Mouse (Mus musculus): Measurements from ENCODE around the gene Ptprk. TPM values are rescaled to one million over a fixed set of nuclear protein-coding genes. Genes with fewer than 3 reads are reported as not detected.

Ptprk gene
- polyA plus RNA-seq, 1 experiment from 2014 or later = 15.2 TPM

DNA sequence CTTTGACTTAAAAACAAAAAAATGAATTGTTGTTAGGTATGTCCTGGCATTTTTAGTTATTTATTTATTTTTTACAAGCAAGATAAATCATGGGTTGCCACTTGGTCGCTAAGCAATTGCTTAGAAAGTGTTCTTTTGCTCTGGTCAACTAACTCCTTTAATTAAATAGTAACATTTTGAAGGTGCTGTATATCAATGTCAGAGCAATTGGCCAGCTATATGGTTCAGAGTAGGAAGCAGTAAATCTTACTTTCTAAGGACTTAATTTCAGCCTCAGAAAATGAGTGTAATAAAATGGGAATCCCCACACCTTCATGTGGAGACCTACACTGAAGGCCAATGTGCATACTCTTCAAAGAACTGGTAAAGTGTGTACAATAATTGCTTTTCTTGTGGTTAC lies 300.3 kb downstream of the Ptprk start:
- no peak overlapping the region for H3K27ac ChIP-seq (ENCODE audit: low read depth, low read length)
- H3K9me3 ChIP-seq (ENCODE audit: control insufficient read depth, low read length) = no peaks in the 10 kb centered on the region
- no peak for ATAC-seq (replicated peaks; ENCODE audit: low FRiP score)
- H3K4me1 ChIP-seq (replicated peaks; ENCODE audit: control insufficient read depth, insufficient read depth, low read length) = no peaks in the 10 kb centered on the region
- no peak overlapping the region for H3K4me3 ChIP-seq (ENCODE audit: low read depth, low read length)
- H3K27me3 ChIP-seq (replicated peaks; ENCODE audit: control insufficient read depth, insufficient read depth, low read length) = no peaks in the 10 kb centered on the region
- 64% methylated on average over 1 of the region's 1 CpGs for WGBS
- DNase-seq (ENCODE audit: low spot score) = no peak
- no peaks in the 10 kb centered on the region for H3K36me3 ChIP-seq (ENCODE audit: control insufficient read depth, insufficient read depth, low read length)
- no peak overlapping the region for H3K9ac ChIP-seq (ENCODE audit: low read depth, low read length)
- no peak overlapping the region for H3K4me2 ChIP-seq

DNA sequence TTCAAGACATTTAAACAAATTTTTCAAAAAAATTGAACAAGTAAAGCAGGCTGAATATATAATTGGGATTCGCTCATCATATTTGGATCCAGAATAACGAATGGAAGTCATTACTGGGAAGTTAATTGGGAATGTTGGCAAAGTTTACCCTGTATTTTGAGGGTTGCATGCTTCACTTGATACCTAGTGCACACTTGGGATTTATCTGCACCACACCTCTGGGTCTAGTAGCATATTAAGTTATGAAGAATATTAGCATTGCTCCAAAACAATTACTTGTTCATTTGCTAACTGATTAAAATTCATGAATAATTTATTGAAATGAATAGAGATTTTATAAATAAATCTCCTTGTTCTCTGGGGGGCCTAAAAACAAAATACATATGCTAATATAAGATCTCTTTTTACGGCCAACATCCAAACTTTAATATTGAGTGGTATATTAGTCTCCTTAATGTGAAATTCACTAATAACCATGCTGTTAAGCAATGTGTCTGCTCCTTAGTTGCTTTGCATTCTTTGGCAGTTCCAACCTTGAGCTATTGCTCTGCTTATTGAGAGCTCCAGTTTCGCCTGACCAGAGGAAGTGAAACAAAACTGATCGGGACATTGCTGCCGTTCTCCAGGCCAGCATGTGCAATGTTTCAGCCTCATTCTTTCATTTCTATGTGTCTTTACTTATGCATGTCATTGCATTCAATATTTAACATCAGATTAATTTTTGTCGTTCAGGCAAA lies 305.3 kb downstream of the Ptprk start:
- Histone ChIP-seq H3K9ac (ENCODE audit: low read depth, low read length) (no peak overlapping the region), H3K27ac (ENCODE audit: low read depth, low read length) (no peak overlapping the region), H3K4me3 (ENCODE audit: low read depth, low read length) (no peak overlapping the region), H3K36me3 (ENCODE audit: control insufficient read depth, insufficient read depth, low read length) (no peaks in the 10 kb centered on the region), H3K4me2 (no peak overlapping the region), H3K4me1 (replicated peaks; ENCODE audit: control insufficient read depth, insufficient read depth, low read length) (no peaks in the 10 kb centered on the region), H3K27me3 (replicated peaks; ENCODE audit: control insufficient read depth, insufficient read depth, low read length) (no peaks in the 10 kb centered on the region), H3K9me3 (ENCODE audit: control insufficient read depth, low read length) (no peaks in the 10 kb centered on the region)
- no peak for ATAC-seq (replicated peaks; ENCODE audit: low FRiP score)
- whole genome bisulfite sequencing = 85% methylated on average over 7 of the region's 7 CpGs
- no peak for DNase-seq (ENCODE audit: low spot score)

DNA sequence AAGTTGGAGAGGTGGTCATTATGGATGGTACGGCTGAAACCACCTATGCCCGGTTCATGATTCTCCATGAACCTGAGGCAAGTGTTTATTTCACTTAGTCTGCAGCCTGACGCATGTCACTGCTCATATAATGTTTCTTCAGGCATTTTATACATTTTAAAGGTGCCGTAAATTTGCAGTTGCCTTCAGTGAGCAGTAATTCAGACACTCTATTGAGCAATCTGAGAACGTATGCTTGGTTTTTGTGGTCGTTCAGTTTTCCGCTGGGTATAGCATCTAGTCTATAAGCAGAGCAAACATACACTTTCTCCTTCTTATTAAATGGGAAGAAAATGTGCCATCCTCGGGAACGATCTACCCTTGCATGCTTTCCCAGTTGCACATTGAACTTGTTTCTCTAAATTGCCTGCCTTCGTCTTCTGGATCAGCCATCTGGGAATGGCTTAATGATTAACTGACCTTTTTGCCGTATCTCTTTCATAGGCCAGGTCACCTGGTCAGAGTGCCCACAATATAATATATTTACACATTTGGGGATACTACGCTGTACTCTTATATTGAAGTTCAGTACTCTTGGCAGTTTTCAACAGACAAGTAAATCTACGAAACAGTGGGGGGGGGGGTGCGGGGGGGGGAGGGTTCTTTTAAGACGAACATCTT lies 313.1 kb downstream of the Ptprk start:
- Histone ChIP-seq H3K27me3 (replicated peaks; ENCODE audit: control insufficient read depth, insufficient read depth, low read length) (no peaks in the 10 kb centered on the region), H3K4me3 (ENCODE audit: low read depth, low read length) (no peak overlapping the region), H3K9ac (ENCODE audit: low read depth, low read length) (no peak overlapping the region), H3K36me3 (ENCODE audit: control insufficient read depth, insufficient read depth, low read length) (no peaks in the 10 kb centered on the region), H3K4me1 (replicated peaks; ENCODE audit: control insufficient read depth, insufficient read depth, low read length) (no peaks in the 10 kb centered on the region), H3K27ac (ENCODE audit: low read depth, low read length) (no peak overlapping the region), H3K4me2 (no peak overlapping the region), H3K9me3 (ENCODE audit: control insufficient read depth, low read length) (no peaks in the 10 kb centered on the region)
- DNase-seq (ENCODE audit: low spot score) (no peak), ATAC-seq (replicated peaks; ENCODE audit: low FRiP score) (no peak)
- WGBS = 81% methylated on average over 15 of the region's 15 CpGs

DNA sequence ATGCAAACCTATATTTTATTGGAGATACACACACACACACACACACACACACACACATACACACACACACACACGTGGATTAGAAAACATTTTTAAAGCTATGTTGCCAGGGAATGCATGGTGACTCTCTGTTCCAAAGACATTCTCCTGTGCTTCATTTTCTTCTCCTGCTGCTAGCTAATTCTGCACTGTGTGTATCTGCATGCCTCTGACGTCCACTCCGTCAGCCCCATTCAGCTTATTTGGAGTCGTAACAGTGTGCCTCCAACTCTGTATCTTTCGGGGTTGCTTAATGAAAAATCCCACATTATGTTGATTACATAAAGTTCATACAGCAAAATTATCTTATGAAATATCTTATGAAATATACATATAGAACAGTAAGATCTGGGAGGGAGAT lies 316.5 kb downstream of the Ptprk start:
- H3K4me2 ChIP-seq = no peak overlapping the region
- ATAC-seq (replicated peaks; ENCODE audit: low FRiP score) = no peak
- no peaks in the 10 kb centered on the region for H3K36me3 ChIP-seq (ENCODE audit: control insufficient read depth, insufficient read depth, low read length)
- DNase-seq (ENCODE audit: low spot score) = no peak
- no peak overlapping the region for H3K4me3 ChIP-seq (ENCODE audit: low read depth, low read length)
- WGBS = 86% methylated on average over 5 of the region's 5 CpGs
- H3K9me3 ChIP-seq (ENCODE audit: control insufficient read depth, low read length) = no peaks in the 10 kb centered on the region
- H3K4me1 ChIP-seq (replicated peaks; ENCODE audit: control insufficient read depth, insufficient read depth, low read length) = no peaks in the 10 kb centered on the region
- H3K9ac ChIP-seq (ENCODE audit: low read depth, low read length) = no peak overlapping the region
- H3K27me3 ChIP-seq (replicated peaks; ENCODE audit: control insufficient read depth, insufficient read depth, low read length) = no peaks in the 10 kb centered on the region
- H3K27ac ChIP-seq (ENCODE audit: low read depth, low read length) = no peak overlapping the region

DNA sequence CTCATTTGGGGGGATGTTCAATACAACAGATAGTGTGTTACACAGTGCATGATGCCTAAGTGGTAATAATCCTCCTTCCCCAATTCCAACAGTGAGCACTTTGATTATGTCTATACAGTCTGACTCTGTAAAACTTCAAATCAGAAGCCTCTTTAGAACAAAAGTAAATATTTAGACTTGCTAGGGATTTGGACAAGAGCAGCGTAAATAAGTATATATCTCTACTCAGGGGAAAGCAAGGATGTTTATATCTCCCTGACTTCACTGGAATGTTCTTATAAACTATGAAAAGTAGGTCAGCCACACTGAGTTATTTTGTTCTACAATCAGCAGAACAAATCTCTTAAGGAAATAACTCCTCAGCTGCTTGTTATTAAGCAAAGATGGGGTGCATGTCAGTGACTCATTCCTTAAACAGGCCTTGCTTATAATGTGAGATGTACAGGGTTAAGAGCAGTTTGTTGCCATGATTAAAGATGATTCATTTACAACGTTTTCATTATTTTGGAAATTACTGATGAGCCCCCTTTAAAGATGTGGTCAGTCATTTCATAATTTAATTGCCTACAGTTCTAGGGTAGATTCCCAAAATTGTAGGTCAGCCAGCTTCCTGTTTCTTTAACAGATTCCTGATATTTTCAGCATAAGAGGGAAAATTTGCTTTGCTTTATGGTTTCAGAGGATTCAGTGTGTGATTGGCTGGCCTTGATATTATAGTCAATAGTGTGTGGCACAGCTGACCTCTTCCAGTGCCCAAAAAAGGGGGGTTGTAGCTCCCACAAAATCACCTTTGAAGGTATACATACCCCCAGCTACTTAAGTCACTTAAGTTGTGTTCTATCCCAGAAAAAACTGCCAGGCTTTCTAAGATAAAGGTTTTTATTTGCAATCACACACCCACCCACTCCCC lies 321.2 kb downstream of the Ptprk start:
- Histone ChIP-seq H3K4me2 (no peak overlapping the region), H3K27me3 (replicated peaks; ENCODE audit: control insufficient read depth, insufficient read depth, low read length) (no peaks in the 10 kb centered on the region), H3K27ac (ENCODE audit: low read depth, low read length) (no peak overlapping the region), H3K36me3 (ENCODE audit: control insufficient read depth, insufficient read depth, low read length) (no peaks in the 10 kb centered on the region), H3K4me1 (replicated peaks; ENCODE audit: control insufficient read depth, insufficient read depth, low read length) (no peaks in the 10 kb centered on the region), H3K4me3 (ENCODE audit: low read depth, low read length) (no peak overlapping the region), H3K9ac (ENCODE audit: low read depth, low read length) (no peak overlapping the region), H3K9me3 (ENCODE audit: control insufficient read depth, low read length) (no peaks in the 10 kb centered on the region)
- no peak for DNase-seq (ENCODE audit: low spot score)
- WGBS = 59% methylated on average over 2 of the region's 2 CpGs
- ATAC-seq (replicated peaks; ENCODE audit: low FRiP score) = 0 out of 2 replicates have a peak, but pooled peaks have one; percentile 7

DNA sequence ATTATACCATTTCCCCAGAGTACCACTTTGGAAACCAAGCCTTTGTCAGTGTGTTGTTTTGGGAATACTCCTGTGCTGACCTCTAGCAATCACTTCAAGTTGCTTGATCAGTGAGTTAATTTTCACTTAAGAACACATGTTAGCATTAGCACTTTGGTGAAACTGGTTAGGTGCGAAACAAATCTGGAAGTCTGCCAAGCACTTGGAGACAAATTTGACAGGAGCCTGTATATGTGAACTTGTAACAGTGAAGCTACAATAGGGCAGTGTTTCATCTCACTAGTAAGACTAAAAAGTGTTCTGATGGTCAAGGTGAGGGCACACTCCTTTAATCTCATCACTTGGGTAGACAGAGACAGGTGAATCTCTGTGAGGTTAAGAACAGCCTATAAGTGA lies 321.9 kb downstream of the Ptprk start:
- no peak overlapping the region for H3K4me2 ChIP-seq
- no peaks in the 10 kb centered on the region for H3K9me3 ChIP-seq (ENCODE audit: control insufficient read depth, low read length)
- no peaks in the 10 kb centered on the region for H3K27me3 ChIP-seq (replicated peaks; ENCODE audit: control insufficient read depth, insufficient read depth, low read length)
- no peak for DNase-seq (ENCODE audit: low spot score)
- no peak for ATAC-seq (replicated peaks; ENCODE audit: low FRiP score)
- WGBS = 80% methylated on average over 1 of the region's 1 CpGs
- H3K27ac ChIP-seq (ENCODE audit: low read depth, low read length) = no peak overlapping the region
- no peak overlapping the region for H3K4me3 ChIP-seq (ENCODE audit: low read depth, low read length)
- H3K36me3 ChIP-seq (ENCODE audit: control insufficient read depth, insufficient read depth, low read length) = no peaks in the 10 kb centered on the region
- H3K9ac ChIP-seq (ENCODE audit: low read depth, low read length) = no peak overlapping the region
- no peaks in the 10 kb centered on the region for H3K4me1 ChIP-seq (replicated peaks; ENCODE audit: control insufficient read depth, insufficient read depth, low read length)

DNA sequence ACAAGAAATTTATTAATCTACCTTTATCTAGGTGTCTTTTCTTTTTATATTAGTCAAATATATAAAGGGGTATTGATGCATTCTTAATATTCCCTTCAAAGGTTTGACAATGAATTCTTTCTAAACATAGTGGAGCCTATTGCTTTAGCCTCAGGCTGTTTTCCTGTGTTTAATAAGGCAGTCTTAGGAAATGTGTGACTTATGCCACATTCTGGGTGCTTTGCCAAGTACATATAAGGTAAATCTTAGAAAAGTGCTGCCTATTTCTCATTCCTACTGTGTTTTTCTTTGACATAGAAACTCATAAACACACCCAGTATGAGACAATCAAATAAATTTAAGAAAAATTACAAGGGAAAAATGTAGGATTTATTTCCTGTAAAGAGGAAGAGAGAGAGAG lies 327.2 kb downstream of the Ptprk start:
- H3K4me1 ChIP-seq (replicated peaks; ENCODE audit: control insufficient read depth, insufficient read depth, low read length) = no peaks in the 10 kb centered on the region
- no peaks in the 10 kb centered on the region for H3K27me3 ChIP-seq (replicated peaks; ENCODE audit: control insufficient read depth, insufficient read depth, low read length)
- DNase-seq (ENCODE audit: low spot score) (no peak), ATAC-seq (replicated peaks; ENCODE audit: low FRiP score) (no peak)
- no peaks in the 10 kb centered on the region for H3K36me3 ChIP-seq (ENCODE audit: control insufficient read depth, insufficient read depth, low read length)
- no peak overlapping the region for H3K27ac ChIP-seq (ENCODE audit: low read depth, low read length)
- no peak overlapping the region for H3K4me2 ChIP-seq
- no peaks in the 10 kb centered on the region for H3K9me3 ChIP-seq (ENCODE audit: control insufficient read depth, low read length)
- H3K9ac ChIP-seq (ENCODE audit: low read depth, low read length) = no peak overlapping the region
- no peak overlapping the region for H3K4me3 ChIP-seq (ENCODE audit: low read depth, low read length)

DNA sequence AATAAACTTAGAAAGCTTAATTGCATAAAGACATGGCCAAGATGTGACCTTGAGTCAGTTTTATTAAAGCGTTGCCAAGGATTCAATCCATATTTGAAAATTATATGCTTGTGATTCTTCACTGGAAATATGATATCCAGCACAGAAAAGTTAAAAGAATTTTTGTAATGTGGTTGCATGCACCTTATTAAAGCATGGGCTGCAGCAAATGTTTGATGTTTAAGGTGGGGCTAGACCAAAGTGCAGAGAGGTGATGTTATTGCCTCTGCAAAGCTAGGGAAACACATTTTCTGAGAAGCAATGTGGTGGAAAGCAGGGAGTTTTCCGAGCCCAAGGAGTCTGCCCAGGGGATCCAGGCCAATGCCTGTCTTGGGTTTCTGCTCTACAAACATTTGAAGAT lies 334.4 kb downstream of the Ptprk start:
- H3K36me3 ChIP-seq (ENCODE audit: control insufficient read depth, insufficient read depth, low read length) = no peaks in the 10 kb centered on the region
- no peaks in the 10 kb centered on the region for H3K4me1 ChIP-seq (replicated peaks; ENCODE audit: control insufficient read depth, insufficient read depth, low read length)
- no peak overlapping the region for H3K27ac ChIP-seq (ENCODE audit: low read depth, low read length)
- WGBS = 63% methylated on average over 2 of the region's 2 CpGs
- no peak overlapping the region for H3K9ac ChIP-seq (ENCODE audit: low read depth, low read length)
- H3K4me2 ChIP-seq = no peak overlapping the region
- no peaks in the 10 kb centered on the region for H3K9me3 ChIP-seq (ENCODE audit: control insufficient read depth, low read length)
- DNase-seq (ENCODE audit: low spot score) = no peak
- H3K4me3 ChIP-seq (ENCODE audit: low read depth, low read length) = no peak overlapping the region
- H3K27me3 ChIP-seq (replicated peaks; ENCODE audit: control insufficient read depth, insufficient read depth, low read length) = no peaks in the 10 kb centered on the region
- no peak for ATAC-seq (replicated peaks; ENCODE audit: low FRiP score)

Measured in liver, embryonic 11.5 days (tissue).